Mouse (Mus musculus) liver, embryonic 12.5 days (tissue): ENCODE results near the gene Chmp1a. TPM values are rescaled to one million over a fixed set of nuclear protein-coding genes. Genes with fewer than 3 reads are reported as not detected.
"Not testable (repeated sequence)": the region's sequence is repeated elsewhere in the genome, so short reads cannot be mapped to it uniquely, and the experiment has no call there.

Source experiments
- ATAC-seq: fragments of 200-750 bp; cut with Nextera tagmentation; 2 replicates; pipeline ENCODE4 v1.8.0; 2017; ENCODE audit warnings: moderate number of reproducible peaks, mild to moderate bottlenecking, moderate library complexity
- H3K27ac ChIP-seq: fragments of 300-500 bp; sonication (generic); 2 replicates; pipeline ENCODE4 v1.5.1; 2016; ENCODE audit warnings: mild to moderate bottlenecking
- H3K27me3 ChIP-seq: fragments of 300-500 bp; sonication (generic); replicated peaks from 2 replicates; pipeline ENCODE4 v1.6.1; 2016; ENCODE audit warnings: mild to moderate bottlenecking, moderate library complexity
- H3K36me3 ChIP-seq: fragments of 300-500 bp; sonication (generic); 2 replicates; pipeline ENCODE4 v1.6.1; 2016; ENCODE audit warnings: mild to moderate bottlenecking, moderate library complexity
- H3K4me1 ChIP-seq: fragments of 300-500 bp; sonication (generic); 2 replicates; pipeline ENCODE4 v1.6.1; 2016
- H3K4me2 ChIP-seq: fragments of 300-500 bp; sonication (generic); 2 replicates; pipeline ENCODE4 v1.6.1; 2016; ENCODE audit warnings: mild to moderate bottlenecking, moderate library complexity
- H3K4me3 ChIP-seq: fragments of 300-500 bp; sonication (generic); 2 replicates; pipeline ENCODE4 v1.5.1; 2016; ENCODE audit warnings: mild to moderate bottlenecking, moderate library complexity
- H3K9ac ChIP-seq: fragments of 300-500 bp; sonication (generic); 2 replicates; pipeline ENCODE4 v1.6.1; 2016; ENCODE audit warnings: mild to moderate bottlenecking, moderate library complexity
- H3K9me3 ChIP-seq: fragments of 300-500 bp; sonication (generic); replicated peaks from 2 replicates; pipeline ENCODE4 v1.6.1; 2016; ENCODE audit warnings: mild to moderate bottlenecking, moderate library complexity
- WGBS: fragments of 180-500 bp; shearing (Covaris S2); methylation state at CpG from one replicate; pipeline ENCODE4 v1.1.7; 2016; ENCODE audit not compliant: insufficient replicate concordance; 5-methylcytosine and 5-hydroxymethylcytosine counted together
- polyA plus RNA-seq: library from polyadenylated mRNA; unstranded; fragments of >200 nt; fragmentation: Nextera tagmentation; extraction: Ambion mirVana; gene quantifications from 2 replicates; pipeline ENCODE4 v1.2.1, GENCODE M21; 2016

Chmp1a gene
- polyA plus RNA-seq, 1 experiment from 2014 or later, result 80.8 TPM

GRCm38 (mm10) chr8:123228416-123228815 lies 15.9 kb upstream of the Chmp1a start:
- WGBS, result 71% methylated on average over 1 of the region's 1 CpGs

GRCm38 (mm10) chr8:123224278-123225266 lies 12.0 kb upstream of the Chmp1a start, which contains the start of gene Cdk10:
Cdk10 (plus strand) TSS chr8:123224842.
- Histone ChIP-seq H3K27me3 (0 out of 2 replicates have a peak, but pooled peaks cover 4% of the 10 kb centered on the region), H3K4me2 (peak within 1 kb of the TSS; percentile 97), H3K36me3 (peaks cover 25% of the 10 kb centered on the region), H3K4me3 (peak within 1 kb of the TSS; percentile 82), H3K9ac (peak within 1 kb of the TSS; percentile 86), H3K4me1 (peaks cover 19% of the 10 kb centered on the region), H3K9me3 (no peaks in the 10 kb centered on the region), H3K27ac (peak within 1 kb of the TSS; percentile 76)
- WGBS, result 3% methylated on average over 59 of the region's 59 CpGs
- ATAC-seq, result peak; percentile 88

More at GRCm38 (mm10) chr8:123228416-123228815, 15.9 kb upstream of the Chmp1a start:
- no peak overlapping the region for H3K4me2 ChIP-seq
- ATAC-seq, result no peak
- H3K36me3 ChIP-seq, result peaks cover 25% of the 10 kb centered on the region
- H3K9me3 ChIP-seq, result no peaks in the 10 kb centered on the region
- no peak overlapping the region for H3K9ac ChIP-seq
- peaks cover 6% of the 10 kb centered on the region for H3K27me3 ChIP-seq
- peaks cover 19% of the 10 kb centered on the region for H3K4me1 ChIP-seq
- H3K27ac ChIP-seq, result no peak overlapping the region
- H3K4me3 ChIP-seq, result no peak overlapping the region

- Histone ChIP-seq H3K4me2 (no peak overlapping the region), H3K4me3 (no peak overlapping the region), H3K9me3 (no peaks in the 10 kb centered on the region), H3K27me3 (peaks cover 10% of the 10 kb centered on the region; the same call in 1 of the 2 replicates), H3K27ac (no peak overlapping the region), H3K9ac (no peak overlapping the region), H3K4me1 (peaks cover 17% of the 10 kb centered on the region), H3K36me3 (no peaks in the 10 kb centered on the region)
- 58% methylated on average over 1 of the region's 1 CpGs for WGBS
- ATAC-seq, result no peak
Measured at GRCm38 (mm10) chr8:123220917-123221316, 8.4 kb upstream of the Chmp1a start.

GRCm38 (mm10) chr8:123215430-123215829 lies 2.9 kb upstream of the Chmp1a start:
- 30% methylated on average over 3 of the region's 3 CpGs for WGBS
- no peak overlapping the region for H3K4me2 ChIP-seq
- H3K4me1 ChIP-seq, result peaks cover 35% of the 10 kb centered on the region
- H3K9me3 ChIP-seq, result no peaks in the 10 kb centered on the region
- no peak overlapping the region for H3K4me3 ChIP-seq
- ATAC-seq, result no peak
- H3K36me3 ChIP-seq, result peaks cover 3% of the 10 kb centered on the region; the same call in 1 of the 2 replicates
- no peak overlapping the region for H3K9ac ChIP-seq
- no peak overlapping the region for H3K27ac ChIP-seq
- H3K27me3 ChIP-seq, result peaks cover 20% of the 10 kb centered on the region

- Histone ChIP-seq H3K36me3 (peaks cover 24% of the 10 kb centered on the region), H3K27ac (peak overlapping the region; percentile 80), H3K4me1 (peaks cover 35% of the 10 kb centered on the region), H3K4me3 (peak overlapping the region; percentile 99), H3K9me3 (no peaks in the 10 kb centered on the region), H3K9ac (peak overlapping the region; percentile 96), H3K4me2 (peak overlapping the region; percentile 95), H3K27me3 (peaks cover 20% of the 10 kb centered on the region)
- WGBS, result 25% methylated on average over 22 of the region's 22 CpGs
- ATAC-seq, result no peak; the same call in 1 of the 2 replicates
Measured at GRCm38 (mm10) chr8:123213118-123213772, 682 bp upstream of the Chmp1a start.

GRCm38 (mm10) chr8:123211876-123212275 lies 687 bp downstream of the Chmp1a start:
- Histone ChIP-seq H3K36me3 (peaks cover 38% of the 10 kb centered on the region), H3K4me1 (peaks cover 35% of the 10 kb centered on the region), H3K4me2 (peak overlapping the region; percentile 95), H3K27me3 (peaks cover 17% of the 10 kb centered on the region), H3K27ac (peak overlapping the region; percentile 80), H3K9me3 (no peaks in the 10 kb centered on the region), H3K9ac (peak overlapping the region; percentile 96), H3K4me3 (peak overlapping the region; percentile 99)
- WGBS, result 25% methylated on average over 10 of the region's 10 CpGs
- ATAC-seq, result no peak

- Histone ChIP-seq H3K36me3 (peaks cover 43% of the 10 kb centered on the region), H3K27ac (no peak overlapping the region), H3K9ac (no peak overlapping the region), H3K27me3 (peaks cover 35% of the 10 kb centered on the region), H3K9me3 (no peaks in the 10 kb centered on the region), H3K4me1 (no peaks in the 10 kb centered on the region), H3K4me3 (no peak overlapping the region), H3K4me2 (no peak overlapping the region)
- WGBS, result 75% methylated on average over 3 of the region's 3 CpGs
- ATAC-seq, result no peak
Measured at GRCm38 (mm10) chr8:123203571-123203970, 9.0 kb downstream of the Chmp1a start.

- H3K27me3 ChIP-seq, result peaks cover 37% of the 10 kb centered on the region
- no peak overlapping the region for H3K4me2 ChIP-seq
- ATAC-seq, result no peak
- peaks cover 30% of the 10 kb centered on the region for H3K36me3 ChIP-seq
- H3K27ac ChIP-seq, result no peak overlapping the region
- H3K4me3 ChIP-seq, result no peak overlapping the region
- no peak overlapping the region for H3K9ac ChIP-seq
- H3K9me3 ChIP-seq, result no peaks in the 10 kb centered on the region
- 25% methylated on average over 5 of the region's 5 CpGs for WGBS
- H3K4me1 ChIP-seq, result peaks cover 6% of the 10 kb centered on the region
Measured at GRCm38 (mm10) chr8:123202288-123202687, 10.3 kb downstream of the Chmp1a start.

- Histone ChIP-seq H3K36me3 (peaks cover 9% of the 10 kb centered on the region), H3K27ac (no peak overlapping the region), H3K9ac (no peak overlapping the region), H3K9me3 (no peaks in the 10 kb centered on the region), H3K4me2 (no peak overlapping the region), H3K4me1 (peaks cover 20% of the 10 kb centered on the region), H3K4me3 (no peak overlapping the region), H3K27me3 (peaks cover 42% of the 10 kb centered on the region)
- ATAC-seq, result no peak
- WGBS, result 53% methylated on average over 14 of the region's 14 CpGs
Measured at GRCm38 (mm10) chr8:123199864-123200263, 12.7 kb downstream of the Chmp1a start.

GRCm38 (mm10) chr8:123197016-123197415 lies 15.5 kb downstream of the Chmp1a start:
- Histone ChIP-seq H3K27ac (peak overlapping the region; percentile 34; the same call in 1 of the 2 replicates), H3K4me2 (0 out of 2 replicates have a peak overlapping the region, but pooled peaks have one; percentile 5), H3K27me3 (peaks cover 53% of the 10 kb centered on the region), H3K4me1 (peaks cover 20% of the 10 kb centered on the region)
- not testable (repeated sequence) for H3K36me3 ChIP-seq, H3K9ac ChIP-seq, H3K4me3 ChIP-seq, H3K9me3 ChIP-seq
- peak; percentile 73 for ATAC-seq
- WGBS, result 45% methylated on average over 5 of the region's 5 CpGs

- Histone ChIP-seq H3K36me3 (no peaks in the 10 kb centered on the region), H3K27me3 (peaks cover 23% of the 10 kb centered on the region), H3K4me3 (no peak overlapping the region), H3K9ac (no peak overlapping the region), H3K9me3 (no peaks in the 10 kb centered on the region), H3K4me1 (peaks cover 47% of the 10 kb centered on the region), H3K27ac (no peak overlapping the region), H3K4me2 (no peak overlapping the region)
- WGBS, result 80% methylated on average over 9 of the region's 9 CpGs
- no peak for ATAC-seq
Measured at GRCm38 (mm10) chr8:123193771-123194170, 18.8 kb downstream of the Chmp1a start.

- H3K4me1 ChIP-seq, result peaks cover 42% of the 10 kb centered on the region
- no peak for ATAC-seq
- no peak overlapping the region for H3K4me2 ChIP-seq
- peaks cover 23% of the 10 kb centered on the region for H3K27me3 ChIP-seq
- WGBS, result 50% methylated on average over 8 of the region's 8 CpGs
- H3K36me3 ChIP-seq, result no peaks in the 10 kb centered on the region
- H3K9me3 ChIP-seq, result no peaks in the 10 kb centered on the region
- no peak overlapping the region for H3K9ac ChIP-seq
- no peak overlapping the region for H3K4me3 ChIP-seq
- no peak overlapping the region for H3K27ac ChIP-seq
Measured at GRCm38 (mm10) chr8:123191908-123192307, 20.7 kb downstream of the Chmp1a start.
